Mouse (Mus musculus) hindbrain, embryonic 11.5 days (tissue): Measurements from ENCODE around the gene Rpl4. TPM values are rescaled to one million over a fixed set of nuclear protein-coding genes. Genes with fewer than 3 reads are reported as not detected.

Experiments used
- ATAC-seq: fragments of 200-750 bp; cut with Nextera tagmentation; 2 replicates; pipeline ENCODE4 v1.8.0; 2017; ENCODE audit warnings: mild to moderate bottlenecking, moderate TSS enrichment, moderate library complexity; ENCODE audit not compliant: low FRiP score
- DNase-seq: peaks from one replicate; pipeline ENCODE4 v3.0.0-alpha.2; 2015; ENCODE audit warnings: low spot score
- H3K27ac ChIP-seq: fragments of 300-500 bp; sonication (generic); 2 replicates; pipeline ENCODE4 v1.5.1; 2014; ENCODE audit warnings: mild to moderate bottlenecking, low read depth, low read length
- H3K27me3 ChIP-seq: fragments of 300-500 bp; sonication (generic); 2 replicates; pipeline ENCODE4 v1.6.1; 2014; ENCODE audit warnings: mild to moderate bottlenecking, low read length, moderate library complexity, mixed read lengths; ENCODE audit not compliant: control insufficient read depth, insufficient read depth
- H3K36me3 ChIP-seq: fragments of 300-500 bp; sonication (generic); 2 replicates; pipeline ENCODE4 v1.6.1; 2014; ENCODE audit warnings: mild to moderate bottlenecking, low read length, moderate library complexity, mixed read lengths; ENCODE audit not compliant: control insufficient read depth, insufficient read depth
- H3K4me1 ChIP-seq: fragments of 300-500 bp; sonication (generic); replicated peaks from 2 replicates; pipeline ENCODE4 v1.6.1; 2014; ENCODE audit warnings: low read length, mixed read lengths; ENCODE audit not compliant: control insufficient read depth, insufficient read depth
- H3K4me2 ChIP-seq: fragments of 300-500 bp; sonication (generic); replicated peaks from 2 replicates; pipeline ENCODE4 v1.6.1; 2014; ENCODE audit warnings: mild to moderate bottlenecking, low read depth, low read length
- H3K4me3 ChIP-seq: fragments of 300-500 bp; sonication (generic); 2 replicates; pipeline ENCODE4 v1.5.1; 2014; ENCODE audit warnings: low read depth, low read length
- H3K9ac ChIP-seq: fragments of 300-500 bp; sonication (generic); 2 replicates; pipeline ENCODE4 v1.6.1; 2014; ENCODE audit warnings: low read depth, low read length
- H3K9me3 ChIP-seq: fragments of 300-500 bp; sonication (generic); 2 replicates; pipeline ENCODE4 v1.6.1; 2016; ENCODE audit warnings: low read length; ENCODE audit not compliant: control insufficient read depth
- WGBS: fragments of 180-500 bp; shearing (Covaris S2); extraction: QIAGEN DNeasy Blood & Tissue Kit; methylation state at CpG from one replicate; pipeline ENCODE4 v1.1.7; 2014; 5-methylcytosine and 5-hydroxymethylcytosine counted together
- polyA plus RNA-seq: library from polyadenylated mRNA; unstranded; fragments of >200 nt; fragmentation: Nextera tagmentation; extraction: Ambion mirVana; gene quantifications from 2 replicates; pipeline ENCODE4 v1.2.1, GENCODE M21; 2014

The Rpl4 gene
- polyA plus RNA-seq, 1 experiment from 2014 or later, result 1,121 TPM

DNA sequence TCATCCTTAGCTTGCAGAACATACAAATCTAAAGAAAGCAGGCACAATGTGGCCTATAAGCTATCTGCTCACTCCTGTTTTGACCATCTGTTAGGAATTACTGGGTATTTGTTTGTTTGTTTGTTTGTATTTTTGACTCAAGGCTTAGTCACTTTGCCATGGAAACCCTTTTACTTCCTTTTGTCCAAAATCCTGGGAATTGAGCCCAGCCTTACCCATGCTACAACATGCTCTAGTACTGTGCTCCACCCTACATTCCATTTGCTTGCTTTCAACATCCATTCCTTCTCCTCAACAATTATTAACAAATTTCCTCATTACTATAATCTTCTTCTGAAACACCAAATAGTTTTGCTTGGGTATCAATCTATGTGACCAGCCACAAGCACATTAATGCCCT, 29.7 kb downstream of the Rpl4 start:
- no peaks in the 10 kb centered on the region for H3K27me3 ChIP-seq
- DNase-seq, result no peak
- no peak overlapping the region for H3K4me2 ChIP-seq

DNA sequence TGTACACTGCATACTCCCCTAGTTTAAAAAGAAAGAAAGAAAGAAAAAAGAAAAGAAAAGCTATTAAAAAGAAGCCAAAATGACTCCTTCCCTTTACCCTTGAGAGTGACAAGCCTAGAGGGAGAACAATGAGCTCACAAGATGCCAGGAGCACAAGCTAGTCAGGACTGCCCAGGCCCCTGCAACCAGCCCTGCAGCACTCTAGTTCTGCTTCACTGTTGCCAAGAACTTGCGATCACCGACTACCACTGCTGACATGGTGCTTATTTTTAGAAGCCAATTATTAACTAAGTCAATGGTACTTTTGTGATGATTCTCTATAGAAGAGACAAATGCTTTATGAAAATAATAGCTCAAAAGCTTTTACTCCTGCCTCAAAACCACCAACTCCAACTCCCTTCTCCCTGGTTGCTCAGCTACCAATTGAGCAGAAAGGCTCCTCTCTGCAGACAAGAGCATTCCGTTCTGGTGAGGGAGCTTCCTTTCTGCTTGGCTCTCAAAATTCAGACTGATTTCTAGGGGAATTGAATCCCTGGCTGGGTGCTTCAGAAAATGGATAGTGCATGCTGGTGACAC, 34.4 kb downstream of the Rpl4 start:
- ATAC-seq (no peak), DNase-seq (no peak)
- Histone ChIP-seq H3K9me3 (no peaks in the 10 kb centered on the region), H3K4me1 (no peaks in the 10 kb centered on the region), H3K9ac (no peak overlapping the region), H3K4me2 (no peak overlapping the region), H3K27ac (no peak overlapping the region), H3K27me3 (no peaks in the 10 kb centered on the region), H3K4me3 (no peak overlapping the region), H3K36me3 (no peaks in the 10 kb centered on the region)
- 86% methylated on average over 3 of the region's 3 CpGs for WGBS

More for the DNA sequence above, 29.7 kb downstream of the Rpl4 start:
- ATAC-seq, result no peak
- no peaks in the 10 kb centered on the region for H3K36me3 ChIP-seq
- no peaks in the 10 kb centered on the region for H3K4me1 ChIP-seq
- H3K9me3 ChIP-seq, result no peaks in the 10 kb centered on the region
- no peak overlapping the region for H3K9ac ChIP-seq
- H3K27ac ChIP-seq, result no peak overlapping the region
- no peak overlapping the region for H3K4me3 ChIP-seq

DNA sequence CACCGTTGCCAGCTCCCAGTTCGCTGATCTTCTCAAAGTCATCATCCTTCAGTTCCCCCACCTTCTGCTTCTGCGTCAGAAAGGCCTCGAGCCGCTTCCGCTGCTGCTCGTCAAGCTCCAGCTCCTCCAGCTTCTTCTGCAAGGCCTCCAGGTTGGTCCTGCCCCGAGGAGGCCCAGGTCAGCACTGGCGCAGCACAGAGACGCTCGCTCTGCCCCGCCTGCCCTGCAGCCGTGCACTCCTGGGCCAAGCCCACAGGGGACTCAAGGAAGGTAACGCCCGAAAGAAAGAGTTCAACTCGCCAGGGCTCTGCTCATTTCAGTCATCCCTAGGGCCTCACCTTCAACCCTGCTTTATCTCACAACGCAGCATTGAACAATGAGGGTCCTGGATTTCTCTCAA, 41.3 kb downstream of the Rpl4 start:
- Histone ChIP-seq H3K4me1 (no peaks in the 10 kb centered on the region), H3K36me3 (no peaks in the 10 kb centered on the region), H3K27me3 (no peaks in the 10 kb centered on the region), H3K4me3 (no peak overlapping the region), H3K9me3 (no peaks in the 10 kb centered on the region), H3K9ac (no peak overlapping the region), H3K4me2 (no peak overlapping the region), H3K27ac (no peak overlapping the region)
- ATAC-seq (no peak), DNase-seq (no peak)
- WGBS, result 89% methylated on average over 17 of the region's 17 CpGs

DNA sequence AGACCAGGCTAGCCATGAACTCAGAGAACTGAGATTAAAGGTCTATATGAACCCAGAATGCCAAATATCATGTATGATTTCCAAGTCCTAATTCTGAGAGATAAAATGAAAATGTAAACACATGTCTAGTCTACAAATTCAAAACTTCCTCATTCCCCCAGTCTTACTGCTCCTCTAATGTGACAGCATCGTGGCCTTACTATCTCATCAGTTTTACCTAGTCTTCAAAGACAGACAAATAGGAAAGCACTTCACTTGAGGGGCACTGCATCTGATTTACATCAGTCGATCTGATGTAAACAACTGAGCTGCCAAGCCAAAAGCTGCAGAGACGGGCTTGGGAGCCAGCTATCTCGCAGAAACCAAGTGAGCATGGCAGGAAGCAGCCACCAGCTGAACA, 42.9 kb downstream of the Rpl4 start:
- no peak for DNase-seq
- Histone ChIP-seq H3K4me1 (no peaks in the 10 kb centered on the region), H3K27me3 (no peaks in the 10 kb centered on the region), H3K4me3 (no peak overlapping the region), H3K27ac (no peak overlapping the region), H3K36me3 (no peaks in the 10 kb centered on the region), H3K4me2 (no peak overlapping the region), H3K9me3 (no peaks in the 10 kb centered on the region), H3K9ac (no peak overlapping the region)
- ATAC-seq, result no peak
- WGBS, result 86% methylated on average over 4 of the region's 4 CpGs

DNA sequence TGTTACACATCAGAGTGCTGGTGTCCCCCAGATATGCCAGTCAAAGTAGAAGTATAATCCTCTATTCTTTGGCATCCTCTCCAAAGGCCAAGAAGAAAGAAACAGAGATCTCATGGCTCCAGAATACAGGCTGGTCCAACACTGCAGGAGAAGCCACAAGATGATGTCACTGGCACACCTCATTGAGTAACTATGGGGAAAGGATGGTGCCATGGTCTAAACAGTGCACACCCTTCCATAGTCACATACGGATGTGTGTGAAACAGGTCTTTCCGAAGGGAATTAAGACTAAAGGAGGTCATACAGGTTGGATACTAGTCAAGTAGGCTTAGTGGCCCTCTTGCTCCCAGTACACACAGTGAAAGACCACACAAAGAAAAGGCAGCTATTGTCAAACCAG, 43.5 kb downstream of the Rpl4 start:
- Histone ChIP-seq H3K4me1 (no peaks in the 10 kb centered on the region), H3K36me3 (no peaks in the 10 kb centered on the region), H3K9me3 (no peaks in the 10 kb centered on the region), H3K4me3 (no peak overlapping the region), H3K9ac (no peak overlapping the region), H3K27me3 (no peaks in the 10 kb centered on the region), H3K4me2 (no peak overlapping the region), H3K27ac (no peak overlapping the region)
- WGBS, result 97% methylated on average over 2 of the region's 2 CpGs
- DNase-seq (no peak), ATAC-seq (no peak)

DNA sequence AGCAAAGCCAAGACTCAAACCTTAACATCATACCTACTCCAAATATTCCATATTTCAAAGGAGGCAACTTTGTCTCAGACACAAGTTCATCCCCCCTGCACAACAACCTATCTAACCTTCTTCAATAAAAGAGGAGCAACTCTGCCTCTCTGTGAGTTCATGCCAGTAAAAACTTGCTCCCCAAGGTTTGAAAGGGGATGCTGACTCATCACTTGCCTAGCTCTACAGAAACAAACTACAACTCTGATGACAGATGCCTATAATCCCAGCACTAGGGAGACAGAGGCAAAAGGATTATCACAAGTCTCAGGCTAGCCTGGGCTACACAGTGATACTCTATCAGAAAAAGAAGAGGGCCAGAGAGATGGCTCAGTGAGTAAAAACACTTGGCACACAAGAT, 44.7 kb downstream of the Rpl4 start:
- no peak for ATAC-seq
- H3K4me2 ChIP-seq, result no peak overlapping the region
- H3K4me1 ChIP-seq, result no peaks in the 10 kb centered on the region
- no peaks in the 10 kb centered on the region for H3K36me3 ChIP-seq
- DNase-seq, result no peak
- H3K27ac ChIP-seq, result no peak overlapping the region
- no peak overlapping the region for H3K4me3 ChIP-seq
- no peaks in the 10 kb centered on the region for H3K27me3 ChIP-seq
- H3K9me3 ChIP-seq, result no peaks in the 10 kb centered on the region
- H3K9ac ChIP-seq, result no peak overlapping the region

DNA sequence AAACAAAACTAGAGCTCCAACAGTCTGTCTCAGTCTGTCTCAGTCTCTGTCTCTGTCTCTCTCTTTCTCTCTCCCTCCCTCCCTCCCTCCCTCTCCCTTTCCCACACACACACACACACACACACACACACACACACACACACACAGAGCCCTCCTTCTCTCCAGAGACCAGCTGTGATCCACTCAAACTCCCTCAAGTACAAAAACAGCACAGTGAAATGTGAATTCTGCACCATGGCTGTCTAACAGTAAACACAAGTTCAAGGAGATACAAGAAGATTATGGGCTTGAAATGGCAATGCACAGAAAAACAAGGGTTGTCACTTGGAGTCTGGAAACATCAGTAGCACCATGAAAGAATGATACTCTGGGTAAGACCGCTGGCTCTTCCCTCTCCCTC, 46.1 kb downstream of the Rpl4 start:
- Histone ChIP-seq H3K27ac (no peak overlapping the region), H3K4me2 (no peak overlapping the region), H3K9me3 (no peaks in the 10 kb centered on the region), H3K9ac (no peak overlapping the region), H3K36me3 (no peaks in the 10 kb centered on the region), H3K4me3 (no peak overlapping the region), H3K27me3 (no peaks in the 10 kb centered on the region), H3K4me1 (no peaks in the 10 kb centered on the region)
- 71% methylated on average over 1 of the region's 1 CpGs for WGBS
- DNase-seq (no peak), ATAC-seq (no peak)

DNA sequence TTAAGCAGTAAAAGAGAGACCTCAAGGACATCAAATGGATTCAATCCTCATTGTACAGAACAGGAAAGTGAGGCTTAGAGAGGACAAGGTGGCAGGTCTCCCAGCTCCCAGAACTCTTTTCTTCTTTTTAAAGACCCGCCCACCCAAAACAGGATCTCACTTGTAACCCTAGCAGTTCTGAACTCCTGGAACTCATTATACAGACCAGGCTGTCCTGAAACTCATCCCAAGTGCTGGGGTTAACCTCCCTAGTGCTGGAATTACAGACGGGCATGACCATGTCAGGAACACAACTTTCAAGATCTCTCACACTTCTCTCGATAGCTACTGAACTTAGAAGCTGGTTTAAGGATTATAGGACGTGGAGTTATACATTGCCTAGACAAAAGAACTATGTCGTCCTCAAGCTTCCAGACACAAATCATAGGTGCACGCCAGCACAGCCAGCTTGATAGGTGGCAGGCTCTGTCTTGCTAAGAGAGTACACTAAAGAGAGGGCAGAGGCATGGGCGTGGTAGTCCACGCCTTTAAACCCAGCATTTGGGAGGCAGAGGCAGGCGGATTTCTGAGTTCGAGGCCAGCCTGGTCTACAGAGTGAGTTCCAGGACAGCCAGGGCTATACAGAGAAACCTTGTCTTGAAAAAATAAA, 46.7 kb downstream of the Rpl4 start:
- WGBS, result 89% methylated on average over 10 of the region's 10 CpGs
- DNase-seq (no peak), ATAC-seq (no peak)
- Histone ChIP-seq H3K4me3 (no peak overlapping the region), H3K4me1 (no peaks in the 10 kb centered on the region), H3K36me3 (no peaks in the 10 kb centered on the region), H3K4me2 (no peak overlapping the region), H3K9me3 (no peaks in the 10 kb centered on the region), H3K9ac (no peak overlapping the region), H3K27me3 (no peaks in the 10 kb centered on the region), H3K27ac (no peak overlapping the region)

DNA sequence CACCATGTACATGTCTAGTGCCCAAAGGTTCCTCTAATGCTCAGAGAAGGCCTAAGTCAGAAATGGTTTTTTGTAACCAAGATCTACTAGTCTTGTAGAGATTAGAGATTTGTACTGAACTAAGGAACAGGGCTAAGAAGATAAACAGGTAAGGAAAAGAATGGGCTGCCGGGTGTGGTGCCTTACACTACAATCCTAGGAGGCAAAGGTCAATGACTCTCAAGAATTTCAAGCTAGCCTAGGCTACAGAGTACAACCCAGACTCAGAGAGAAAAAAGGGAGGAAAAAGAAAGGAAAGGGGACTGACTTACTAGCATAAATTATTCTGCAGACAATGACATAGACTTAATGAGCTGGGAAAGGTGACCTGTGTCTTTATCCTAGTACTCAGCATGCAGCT, 47.4 kb downstream of the Rpl4 start:
- ATAC-seq, result no peak
- Histone ChIP-seq H3K4me3 (no peak overlapping the region), H3K36me3 (no peaks in the 10 kb centered on the region), H3K9me3 (no peaks in the 10 kb centered on the region), H3K4me2 (no peak overlapping the region), H3K9ac (no peak overlapping the region), H3K27me3 (no peaks in the 10 kb centered on the region), H3K27ac (no peak overlapping the region), H3K4me1 (no peaks in the 10 kb centered on the region)
- 47% methylated on average over 1 of the region's 1 CpGs for WGBS
- no peak for DNase-seq
